Mouse (Mus musculus) heart, postnatal 10 days (tissue): ENCODE data around the gene Glp1r. TPM values are rescaled to one million over a fixed set of nuclear protein-coding genes. Genes with fewer than 3 reads are reported as not detected.

Experiments
- microRNA-seq, 2 experiments: library from miRNA; unstranded; fragments of <30 nt; microRNA quantifications; one replicate each; pipeline ENCODE4 v1.2.0; 2022
- total RNA-seq, 2 experiments: library from RNA; stranded (reverse); gene quantifications; 2 replicates each; pipeline ENCODE4 v1.2.3; 2021

The Glp1r gene
- total RNA-seq, 2 experiments from 2014 or later: 0.55 to 0.60 TPM

Small RNA genes lying within 50 kb of the gene (microRNA-seq; reads per million reads assigned to microRNA genes)
- gene Gm24026: 0 reads per million in 2 experiments

Other genes starting within 250 kb of the Glp1r start
- not detected for gene Umodl1, start 52.8 kb downstream of the Glp1r start, total RNA-seq
- gene Abcg1, start 155.9 kb downstream of the Glp1r start, total RNA-seq: 1 to 10 TPM; 8.9 to 10.0 TPM
- not detected for gene Tff3, start 227.8 kb downstream of the Glp1r start, total RNA-seq
- not detected for gene Tff2, start 242.5 kb downstream of the Glp1r start, total RNA-seq